Mouse (Mus musculus) erythroblast, embryonic 14.5 days (primary cell): ENCODE results near the gene Cbx6.

Source experiments
- GATA1 ChIP-seq: IDR thresholded peaks from 2 replicates; pipeline ENCODE4 v1.6.1; 2012; ENCODE audit warnings: low read length, inconsistent platforms, mixed read lengths
- TAL1 ChIP-seq: IDR thresholded peaks from 3 replicates; pipeline ENCODE4 v1.6.1; 2012; ENCODE audit warnings: low read length, inconsistent platforms, mixed read lengths

- TF ChIP-seq GATA1 (no peak), TAL1 (no peak)
These were observed 37.4 kb downstream of the Cbx6 start for GRCm38 (mm10) chr15:79797096-79797495.
